In genomic region chr2:30590909-30591308, GRCm38 (mm10) we compare ENCODE assay signal across 8 mouse cellular contexts. TPM values are rescaled to one million over a fixed set of nuclear protein-coding genes. Genes with fewer than 3 reads are reported as not detected.
DNase-seq lines count a peak whose midpoint lies in the region; ATAC-seq and TF ChIP-seq lines count a peak whose summit lies in the region.

No protein-coding gene starts in this region.

- TF ChIP-seq POLR2A in cerebellum, adult 2 months (IDR thresholded peaks at IDR 0.05; ENCODE audit: borderline replicate concordance, insufficient read depth, low read length) = peak; percentile 47; the same call in 1 of the 2 replicates

- H3K27me3 ChIP-seq in cerebellum, adult 2 months (ENCODE audit: control insufficient read depth, insufficient read depth, low read length) = no peaks in the 10 kb centered on the region
- no peaks in the 10 kb centered on the region for H3K27me3 ChIP-seq in liver, embryonic 12.5 days (replicated peaks)

- intact Hi-C loops in gastrocnemius, postnatal 14 days (cut with DNase I; ENCODE audit: low total_unique reads) = loop anchor here (10.0 kb wide), 1 partner anchor 116 kb away; the partner anchor contains the start of gene Ier5l

- H3K4me2 ChIP-seq in liver, embryonic 12.5 days = peak overlapping the region; percentile 55

- H3K4me1 ChIP-seq in cerebellum, adult 2 months (ENCODE audit: control insufficient read depth, insufficient read depth, low read length) = peaks cover 38% of the 10 kb centered on the region
- peaks cover 55% of the 10 kb centered on the region for H3K4me1 ChIP-seq in liver, embryonic 12.5 days

- WGBS in cerebellum, adult 2 months = 3% methylated on average over 3 of the region's 3 CpGs
- WGBS in liver, embryonic 12.5 days (ENCODE audit: insufficient replicate concordance) = 11% methylated on average over 3 of the region's 3 CpGs

- no peak for TF ChIP-seq CTCF in cerebellum, adult 2 months (IDR thresholded peaks at IDR 0.05; ENCODE audit: borderline replicate concordance, insufficient read depth, low read depth, low read length)

- no peak overlapping the region for H3K9ac ChIP-seq in liver, embryonic 12.5 days

- no peaks in the 10 kb centered on the region for H3K9me3 ChIP-seq in liver, embryonic 12.5 days (replicated peaks)

- no peaks in the 10 kb centered on the region for H3K36me3 ChIP-seq in liver, embryonic 12.5 days

- ATAC-seq in liver, embryonic 12.5 days = peak; percentile 52; the same call in 1 of the 2 replicates

- peak overlapping the region; percentile 33 for H3K4me3 ChIP-seq in cerebellum, adult 2 months (replicated peaks; ENCODE audit: insufficient read depth, low read depth, low read length)
- peak overlapping the region; percentile 8; the same call in 1 of the 2 replicates for H3K4me3 ChIP-seq in liver, embryonic 12.5 days

- no peak overlapping the region for H3K27ac ChIP-seq in cerebellum, adult 2 months (ENCODE audit: insufficient read depth, low read length)
- peak overlapping the region; percentile 32; the same call in 1 of the 2 replicates for H3K27ac ChIP-seq in liver, embryonic 12.5 days

- DNase-seq in testis, postnatal 14 days (ENCODE audit: low spot score) = peak; percentile 70
- DNase-seq in testis, postnatal 10 days (ENCODE audit: low spot score) = no peak
- peak; percentile 58 to 83 for DNase-seq in cerebellum, adult 2 months
- DNase-seq in heart, adult 18-20 months = peak; percentile 84 to 90
- DNase-seq in kidney, adult 18-20 months = peak; percentile 42
- DNase-seq in naive thymus-derived CD4-positive, alpha-beta T cell, adult 2 months (ENCODE audit: low read depth) = peak; percentile 66
- no peak for DNase-seq in gastrocnemius, postnatal 14 days

RNA-seq across cellular contexts. Expression of gene Cstad, which starts 3.9 kb away (rescaled TPM):
- 3.2 and 3.7 TPM in 2 replicates for polyA plus RNA-seq in cerebellum, adult 2 months (2012; rRNA removed)
- 1 to 10 TPM in 1 of 2 experiments, under 1 TPM in 1; 0.57 to 1.2 TPM for total RNA-seq in heart, adult 18-20 months (2021)
- polyA plus RNA-seq in liver, embryonic 12.5 days (2016; fragmentation: Nextera tagmentation; extraction: Ambion mirVana) = 0.31 TPM in 1 of 2 replicates, not detected in the other
- total RNA-seq in gastrocnemius, postnatal 14 days (2021) = 1 to 10 TPM; 5.0 to 5.9 TPM

Comparison
In these comparisons a context has a peak if more than half of its experiments do, and no peak if none do; other contexts are left out.
1. DNase-seq: peak in testis, postnatal 14 days (single experiment), cerebellum, adult 2 months (2 of 2), heart, adult 18-20 months (2 of 2), kidney, adult 18-20 months (single experiment) and naive thymus-derived CD4-positive, alpha-beta T cell, adult 2 months (single experiment); none in testis, postnatal 10 days (single experiment) and gastrocnemius, postnatal 14 days (single experiment).